Mouse (Mus musculus) left cerebral cortex, adult 8-10 months (tissue): ENCODE results near the gene Slfn8. TPM values are rescaled to one million over a fixed set of nuclear protein-coding genes. Genes with fewer than 3 reads are reported as not detected.
"Not testable (repeated sequence)": the region's sequence is repeated elsewhere in the genome, so short reads cannot be mapped to it uniquely, and the experiment has no call there.

ENCODE experiments used
- DNase-seq, 2 experiments: peaks; one replicate each; pipeline ENCODE4 v3.0.0; 2022; ENCODE audit warnings: low spot score in 2 of 2
- total RNA-seq, 4 experiments: library from RNA; stranded (reverse); gene quantifications; 2 replicates each; pipeline ENCODE4 v1.2.4; 2022

The Slfn8 gene
- 1 to 10 TPM in 2 of 4 experiments, under 1 TPM in 2; 0.74 to 2.0 (median 1.1) TPM for total RNA-seq

DNA sequence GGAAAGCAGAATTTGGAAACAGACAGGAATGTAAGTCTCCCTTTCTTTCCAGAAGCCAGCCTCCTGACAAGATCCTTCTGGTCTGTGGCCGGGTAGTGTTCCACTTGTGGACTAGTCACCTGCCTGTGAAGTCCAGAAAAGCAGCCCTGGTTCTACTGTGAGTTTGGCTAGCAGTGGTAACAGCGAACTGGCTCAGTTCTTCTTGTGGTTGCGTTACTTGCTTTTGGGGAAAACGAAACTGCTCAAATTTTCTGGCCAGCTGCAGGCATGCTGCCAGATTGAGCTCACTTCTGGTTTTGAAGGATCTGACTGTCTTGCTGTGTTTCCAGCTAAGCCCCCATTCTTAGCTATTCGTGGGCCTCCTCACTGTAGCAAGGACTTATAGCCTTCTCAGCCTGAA, at the start of gene Slfn8:
TSS of gene Slfn8 (minus strand) at position 190 of the 400 bp plus-strand sequence.
- DNase-seq = no peak

DNA sequence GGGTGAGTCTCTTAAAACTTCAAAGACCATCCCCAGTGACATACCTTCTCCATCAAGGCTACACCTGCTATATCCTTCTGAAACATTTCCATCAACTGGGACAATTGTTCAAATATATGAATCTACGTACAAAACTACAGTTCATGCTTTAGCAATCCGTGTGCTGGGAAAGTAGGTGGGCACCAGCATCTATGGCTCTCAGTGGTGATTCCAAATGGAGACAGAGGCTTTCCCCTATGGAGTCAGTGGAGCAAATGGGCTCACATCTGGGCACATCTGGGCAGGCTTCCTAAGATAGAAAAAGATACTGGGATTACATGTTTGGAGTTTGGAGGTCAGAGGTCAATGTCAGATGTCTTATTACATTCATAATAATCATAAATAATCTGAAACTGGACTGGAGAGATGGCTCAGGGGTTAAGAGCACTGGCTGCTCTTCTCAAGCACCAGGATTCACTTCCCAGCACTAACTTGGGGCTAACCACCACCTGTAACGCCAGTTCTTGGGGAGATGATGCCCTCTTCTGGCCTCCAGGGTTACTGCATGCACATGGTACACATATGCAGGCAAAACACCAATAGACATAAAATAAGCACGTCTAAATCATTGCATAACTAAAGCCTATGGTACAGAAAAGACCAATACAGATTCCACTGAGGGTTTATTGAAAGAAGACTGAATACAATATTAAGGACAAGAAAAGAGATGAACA, 47.5 kb upstream of the Slfn8 start:
- no peak for DNase-seq

DNA sequence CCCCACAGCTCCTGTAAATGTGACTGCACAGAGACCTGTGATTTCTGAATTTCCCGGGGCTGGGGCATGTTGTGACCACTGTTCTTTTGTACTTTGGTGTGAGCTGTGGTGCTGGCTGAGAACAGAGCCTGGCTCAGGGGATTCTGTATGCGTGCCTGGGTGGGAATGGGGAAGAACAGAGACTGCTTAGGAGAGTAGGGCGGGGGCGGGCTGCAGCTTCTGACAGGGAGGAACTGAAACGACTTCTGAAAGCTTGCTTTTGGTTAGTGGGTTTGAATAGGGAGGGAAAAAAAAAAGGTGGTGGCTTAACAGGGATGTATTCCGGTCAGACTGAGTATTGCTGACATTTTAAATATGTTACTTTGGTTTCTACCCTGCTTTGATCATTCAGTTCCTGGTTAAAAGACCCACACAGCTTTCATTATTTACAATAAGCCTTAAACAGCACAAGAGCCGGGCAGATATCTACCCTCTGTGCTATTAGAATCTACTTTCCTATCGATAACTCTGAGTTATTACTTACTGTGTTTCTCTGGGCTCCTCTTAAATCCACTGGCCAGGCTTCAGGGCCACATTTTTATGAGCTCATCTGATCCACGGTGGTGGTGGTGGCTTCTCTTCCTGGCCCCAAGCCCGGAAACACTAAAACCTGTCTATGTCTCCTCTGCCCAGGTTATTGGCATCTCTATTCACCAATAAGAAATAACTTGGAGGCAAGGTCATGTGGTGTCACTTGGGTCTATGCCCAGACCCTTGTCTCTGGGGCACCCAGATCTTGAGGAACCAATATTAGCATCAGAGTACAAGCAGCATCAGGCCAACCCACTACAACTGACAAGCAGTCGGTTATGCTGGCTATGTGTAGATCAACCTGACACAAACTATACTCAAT, 46.3 kb upstream of the Slfn8 start:
- no peak for DNase-seq

DNA sequence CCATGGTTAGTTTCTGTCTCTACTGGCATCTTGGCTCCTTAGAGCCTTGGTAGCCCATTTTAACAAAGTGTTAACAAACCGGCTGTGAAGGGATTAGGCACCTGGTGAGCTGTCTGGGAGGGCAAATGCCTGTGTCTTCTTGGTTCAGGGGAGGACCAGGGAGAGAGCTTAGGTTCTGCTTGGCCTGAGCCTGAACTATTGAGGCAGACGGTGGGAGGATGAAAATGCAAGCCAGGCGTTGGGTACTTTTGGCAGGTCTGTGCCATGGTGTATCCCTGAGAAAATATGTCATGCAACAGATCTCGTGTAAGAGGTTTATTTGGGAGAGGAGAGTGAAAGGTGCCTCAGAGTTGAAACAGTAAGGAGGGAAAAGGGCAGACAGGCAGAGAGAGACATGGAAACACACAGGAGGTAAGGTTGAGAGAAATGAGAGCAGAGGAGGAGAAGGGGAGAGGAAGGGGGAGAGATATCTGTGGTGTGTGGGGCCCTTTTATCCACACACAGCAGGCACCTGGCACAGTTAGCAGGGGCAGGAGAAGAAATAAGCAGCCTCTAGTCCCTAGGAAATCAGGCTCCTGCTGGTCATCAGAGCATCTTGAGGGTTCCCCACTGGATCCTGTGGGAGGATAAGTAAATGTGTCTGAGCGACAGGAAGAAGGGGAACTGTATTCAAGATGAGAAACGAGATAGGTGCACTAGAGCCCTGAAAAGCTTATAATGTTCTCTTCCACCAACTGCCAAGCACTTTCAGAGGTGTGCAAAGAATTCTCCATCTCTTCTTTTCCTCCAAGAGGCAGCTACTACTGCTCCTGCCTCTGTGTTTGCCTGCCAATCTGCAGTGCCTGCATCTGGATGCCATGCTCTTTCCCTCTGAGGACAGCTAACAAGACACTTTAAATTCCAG, 45.1 kb upstream of the Slfn8 start:
- DNase-seq = no peak

DNA sequence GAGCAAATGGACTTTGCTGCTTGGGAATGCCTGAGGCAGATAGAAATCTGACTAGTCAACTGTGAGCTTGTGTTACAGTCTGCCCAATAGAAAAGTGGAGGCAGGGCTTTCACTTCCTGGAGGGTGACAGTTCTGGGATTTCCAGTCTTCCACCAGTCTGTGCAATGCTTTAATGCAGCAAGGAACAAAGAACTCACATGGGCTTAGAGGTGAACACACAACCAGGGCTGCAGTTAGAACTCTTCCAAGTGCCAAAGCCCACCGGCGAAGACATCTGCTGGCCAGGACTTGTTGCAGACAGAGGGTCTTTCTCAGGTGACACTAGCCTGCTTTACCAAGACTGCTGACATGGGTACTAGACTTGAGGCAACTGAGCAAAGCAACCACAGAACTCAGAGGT, 44.3 kb upstream of the Slfn8 start, which contains the start of gene Slfn2:
TSS of gene Slfn2 (plus strand) at position 167 of the 400 bp plus-strand sequence.
- DNase-seq = no peak

DNA sequence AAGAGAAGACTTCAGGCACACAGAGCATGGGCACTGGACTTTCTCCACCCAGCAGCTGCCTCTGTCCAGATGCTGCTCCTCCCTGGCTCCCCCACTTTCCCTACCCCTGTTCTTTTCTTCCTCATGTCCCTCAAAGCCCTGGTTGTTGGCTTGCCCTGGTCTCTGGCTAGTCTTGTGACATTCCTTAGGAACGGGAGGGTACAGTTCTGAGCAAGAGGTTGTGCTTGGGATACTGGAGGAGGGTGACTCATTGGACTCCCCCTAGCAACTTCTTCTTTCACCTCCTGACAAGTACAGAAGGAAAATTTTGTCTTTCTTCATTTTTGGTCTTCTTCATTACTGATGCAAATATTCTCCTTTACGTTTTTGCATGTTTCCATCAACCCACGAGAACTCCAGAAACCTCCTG, 43.3 kb upstream of the Slfn8 start:
- no peak for DNase-seq

DNA sequence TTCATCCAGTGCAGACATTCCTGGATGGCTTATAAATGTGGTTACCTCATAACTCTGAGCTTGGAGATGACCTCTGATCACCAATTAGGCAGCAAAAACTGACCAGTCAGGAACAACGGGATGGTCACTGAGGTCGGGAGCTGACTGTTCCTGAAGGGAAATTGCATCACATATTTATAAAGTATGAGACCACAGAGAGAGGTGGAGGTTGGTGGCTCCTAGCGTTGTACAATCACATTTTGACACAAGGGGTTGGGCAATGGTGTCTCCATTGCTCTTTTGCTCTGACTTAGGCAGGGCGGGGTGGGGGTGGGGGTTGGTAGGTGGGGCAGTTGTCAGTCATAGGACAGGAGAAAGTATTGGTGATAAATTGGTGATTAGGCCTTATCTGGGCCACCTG, 42.5 kb upstream of the Slfn8 start:
- no peak for DNase-seq

DNA sequence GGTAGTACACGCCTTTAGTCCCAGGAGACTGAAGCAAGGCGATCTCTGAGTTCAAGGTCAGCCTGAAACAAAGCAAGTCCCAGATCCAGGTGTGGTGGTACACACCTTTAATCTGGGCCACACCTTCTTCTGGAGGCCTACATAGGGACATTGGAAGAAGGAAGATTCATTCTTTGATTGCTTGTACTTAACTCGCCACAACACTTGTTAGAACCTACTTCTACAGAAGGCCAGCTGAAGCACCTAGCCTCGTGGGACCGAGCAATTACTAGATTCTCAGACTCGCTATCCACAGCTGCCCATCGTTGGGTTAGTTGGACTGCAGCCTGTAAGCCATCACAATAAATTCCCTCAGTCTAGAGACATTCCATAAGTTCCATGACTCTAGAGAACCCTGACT, 41.2 kb upstream of the Slfn8 start:
- DNase-seq = no peak

DNA sequence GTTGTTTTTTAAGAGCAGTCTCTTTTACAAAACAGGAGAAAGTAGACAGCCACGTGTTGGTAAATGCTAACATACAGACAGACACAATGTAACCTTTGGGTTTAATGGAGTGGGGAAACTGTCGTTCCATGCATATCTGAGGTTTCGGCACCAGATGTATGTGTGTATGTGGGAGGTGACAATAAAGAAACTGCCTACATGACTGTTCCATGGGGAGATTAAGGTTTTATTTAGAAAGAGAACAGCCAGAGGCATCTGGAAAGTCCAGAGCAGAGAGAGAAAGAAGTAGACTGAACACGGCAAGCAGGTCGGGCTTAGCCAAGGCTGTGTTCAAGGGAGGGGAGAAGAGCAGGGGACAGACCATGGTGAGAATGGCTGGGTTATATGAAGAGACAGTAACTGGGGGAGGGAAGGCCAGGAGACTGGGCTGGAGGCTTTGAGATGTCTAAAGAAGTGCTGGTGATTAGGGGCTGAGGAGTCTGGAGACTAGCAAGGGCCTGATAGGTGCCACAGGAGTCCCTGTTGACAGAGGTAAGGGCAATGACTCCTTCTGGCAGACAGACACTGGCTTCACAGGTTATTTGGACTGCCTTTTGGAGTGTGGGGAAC, 39.9 kb upstream of the Slfn8 start:
- no peak for DNase-seq

DNA sequence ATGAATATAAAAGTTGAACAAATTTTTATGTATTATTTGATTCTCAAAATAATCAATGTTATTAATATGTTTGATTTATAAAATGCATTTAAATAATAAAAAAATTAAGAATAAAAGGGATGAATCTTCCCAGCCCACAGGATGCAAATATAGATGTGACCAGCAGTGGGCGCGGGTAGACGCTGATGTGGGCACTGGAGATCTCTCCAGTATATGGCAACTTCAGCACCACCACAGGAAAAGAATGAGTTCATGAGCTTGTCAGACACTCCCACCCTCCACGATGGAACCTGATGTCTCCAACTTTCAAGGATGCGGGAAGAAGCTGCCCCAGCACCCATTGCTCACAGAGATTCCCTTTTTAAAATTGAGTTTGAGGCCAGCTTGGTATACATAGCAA, 37.3 kb upstream of the Slfn8 start:
- no peak for DNase-seq

DNA sequence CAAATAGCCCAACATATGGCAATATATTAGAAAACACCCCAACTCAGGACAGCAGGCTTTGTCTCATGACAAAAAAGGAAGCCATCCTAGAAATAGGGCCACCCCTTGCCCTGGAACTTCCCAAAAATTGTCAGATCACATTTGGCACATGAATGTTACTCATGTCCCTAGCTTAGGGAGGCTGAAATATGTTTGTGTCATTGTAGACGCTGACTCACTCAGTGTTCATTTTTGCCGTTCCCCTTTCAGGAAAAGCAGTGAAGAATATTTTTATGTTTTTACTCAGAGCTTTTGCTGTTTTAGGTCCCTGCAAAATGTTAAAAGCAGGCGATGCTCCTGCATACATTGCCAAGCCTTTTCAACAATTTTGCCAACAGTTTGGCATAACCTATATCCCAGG, 25.0 kb upstream of the Slfn8 start:
- DNase-seq = no peak

DNA sequence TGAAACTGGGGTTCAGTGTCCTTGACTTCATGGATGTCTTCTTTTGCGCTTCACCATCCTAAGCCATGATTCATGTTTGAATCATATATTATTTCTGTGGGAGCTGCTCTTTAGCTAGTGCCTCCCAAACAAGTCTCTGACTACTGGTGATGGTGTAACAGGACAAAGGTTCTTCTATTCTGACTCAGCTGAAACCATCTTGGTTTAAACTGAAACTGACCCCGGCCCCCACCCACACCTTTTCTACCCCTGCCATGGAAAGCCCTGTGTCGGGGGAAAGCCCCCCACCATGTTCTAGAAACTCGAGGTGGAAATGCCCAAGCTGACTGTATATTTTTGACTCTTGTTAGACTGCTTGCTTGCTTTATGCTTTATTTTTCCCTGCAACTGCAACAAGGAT, 23.3 kb upstream of the Slfn8 start:
- DNase-seq = no peak

DNA sequence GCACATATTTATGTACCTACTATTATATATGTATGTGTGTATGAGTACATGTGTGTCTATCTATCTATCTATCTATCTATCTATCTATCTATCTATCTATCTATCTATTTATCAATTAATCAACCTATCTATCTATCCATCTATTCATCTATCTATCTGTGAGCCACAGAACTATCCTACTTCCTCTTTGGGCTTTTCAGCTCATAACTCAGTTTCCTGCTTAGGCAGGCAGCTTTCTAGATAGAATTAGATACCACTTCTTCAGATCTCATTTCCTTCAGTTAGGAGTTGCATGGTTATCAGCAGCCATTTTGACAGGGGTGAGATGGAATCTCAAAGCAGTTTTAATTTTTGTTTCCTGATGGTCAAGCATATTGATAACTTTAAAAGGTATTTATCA, 20.4 kb upstream of the Slfn8 start:
- DNase-seq = no peak

DNA sequence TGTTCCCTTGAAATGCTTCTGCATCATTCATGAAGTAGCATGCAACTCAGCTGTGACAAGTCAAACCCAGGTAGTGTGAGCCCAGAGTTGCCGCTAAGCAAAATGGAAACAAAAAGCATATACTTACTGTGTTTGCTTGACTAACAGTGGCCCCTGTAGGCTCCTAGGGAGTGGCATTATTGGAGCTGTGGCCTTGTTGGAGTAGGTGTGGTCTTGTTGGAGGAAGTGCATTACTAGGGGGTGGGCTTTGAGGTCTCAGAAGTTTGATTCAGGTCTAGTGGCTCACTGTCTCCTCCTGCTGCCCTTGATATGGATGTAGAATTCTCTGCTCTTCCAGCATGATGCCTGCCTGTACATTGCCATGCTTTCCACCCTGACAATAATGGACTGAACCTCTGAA, 19.7 kb upstream of the Slfn8 start:
- DNase-seq = no peak

DNA sequence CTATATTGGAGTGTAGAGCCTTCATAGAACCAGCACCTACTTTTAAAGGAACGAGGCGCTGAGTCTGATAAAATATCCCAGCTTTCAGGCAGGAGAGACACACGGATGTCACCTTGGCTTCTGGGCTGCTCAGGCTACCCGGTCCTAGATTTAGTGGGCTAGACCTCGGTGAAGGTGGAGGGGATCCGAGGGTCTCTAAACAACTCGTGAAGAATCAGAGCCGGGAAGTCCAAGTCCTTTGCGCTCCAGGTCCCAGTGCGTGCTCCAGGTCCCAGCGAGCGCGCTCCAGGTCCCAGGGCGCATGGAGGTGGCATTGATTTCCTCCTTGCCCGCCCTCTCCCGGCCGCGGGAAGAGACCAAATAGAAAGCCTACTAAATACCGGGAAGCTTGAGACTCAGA, 19.2 kb upstream of the Slfn8 start:
- DNase-seq = no peak

DNA sequence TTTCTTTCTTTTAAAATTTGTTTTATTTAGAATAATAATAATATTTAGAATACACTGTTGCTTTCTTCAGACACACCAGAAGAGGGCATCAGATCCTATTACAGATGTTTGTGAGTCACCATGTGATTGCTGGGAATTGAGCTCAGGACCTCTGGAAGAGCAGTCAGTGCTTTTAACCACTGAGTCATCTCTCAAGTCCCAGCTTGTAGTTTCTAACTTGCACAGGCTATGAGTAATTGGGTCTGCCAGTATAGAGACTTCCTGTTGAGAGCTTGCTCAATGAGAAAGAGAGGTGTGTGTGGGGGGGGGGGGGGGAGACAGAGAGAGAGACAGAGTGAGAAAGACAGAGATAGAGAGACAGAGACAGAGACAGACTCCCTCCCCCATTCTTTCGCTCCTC, 18.5 kb upstream of the Slfn8 start:
- DNase-seq = no peak

DNA sequence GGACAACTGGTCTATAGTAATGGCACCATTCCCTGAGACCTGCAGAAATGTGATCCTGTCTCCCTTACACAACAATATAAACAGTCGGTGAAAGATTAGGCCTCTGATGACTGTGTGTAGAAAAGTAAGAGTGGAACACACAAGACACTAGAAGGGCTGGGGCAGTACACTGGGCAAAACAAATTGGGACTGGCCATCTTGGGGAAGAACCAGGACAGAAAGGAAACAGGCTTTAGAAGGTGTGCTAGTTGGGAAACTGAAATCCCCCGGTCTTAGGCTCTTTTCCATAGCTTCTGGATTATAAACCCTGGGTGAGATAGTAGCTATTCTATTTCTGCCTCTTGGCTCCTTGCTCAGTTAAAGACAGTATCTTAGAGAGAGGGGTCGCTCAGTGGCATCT, 18.1 kb upstream of the Slfn8 start:
- not testable (repeated sequence) for DNase-seq

DNA sequence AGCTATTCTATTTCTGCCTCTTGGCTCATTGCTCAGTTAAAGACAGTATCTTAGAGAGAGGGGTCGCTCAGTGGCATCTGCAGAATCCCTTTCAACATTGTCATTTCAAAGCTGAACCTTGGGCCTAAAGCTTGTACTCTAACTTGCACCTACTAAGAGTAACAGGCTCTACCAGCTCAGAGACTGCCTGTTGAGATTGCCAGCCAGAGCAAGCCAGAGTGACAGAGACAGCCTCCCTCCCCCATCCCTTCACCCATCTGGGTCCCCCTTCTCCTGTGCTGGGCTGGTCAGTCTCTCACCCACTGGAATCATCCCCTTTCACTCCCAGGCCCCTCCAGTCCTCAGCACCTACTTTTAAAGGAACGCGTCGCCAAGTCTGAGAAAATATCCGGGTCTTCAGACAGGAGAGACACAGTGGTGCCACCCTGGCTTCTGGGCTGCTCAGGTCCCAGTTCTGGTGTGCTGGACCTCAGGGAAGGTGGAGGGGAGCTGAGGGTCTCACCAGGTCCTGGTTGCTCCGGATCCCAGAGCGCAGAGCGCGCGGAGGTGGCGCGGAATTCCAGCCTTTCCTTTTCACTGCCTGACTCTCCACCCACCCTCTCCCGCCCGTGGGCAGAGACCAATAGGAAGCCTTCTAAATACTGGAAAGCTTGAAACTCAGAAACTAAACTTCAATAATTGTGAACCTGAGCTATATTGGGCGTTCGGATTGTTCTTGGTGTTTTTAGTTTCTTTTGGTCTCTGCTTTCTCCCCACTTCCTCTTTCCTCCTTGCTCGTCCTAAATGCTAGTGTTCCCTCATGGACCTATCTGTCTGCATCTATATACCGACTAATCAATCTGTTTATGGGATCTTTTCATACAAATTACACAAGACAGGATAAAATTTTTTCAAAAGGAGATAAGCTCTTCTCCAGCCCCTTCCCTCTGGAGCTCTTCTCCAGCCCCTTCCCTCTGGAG, 770 bp downstream of the Slfn8 start:
- not testable (repeated sequence) for DNase-seq

DNA sequence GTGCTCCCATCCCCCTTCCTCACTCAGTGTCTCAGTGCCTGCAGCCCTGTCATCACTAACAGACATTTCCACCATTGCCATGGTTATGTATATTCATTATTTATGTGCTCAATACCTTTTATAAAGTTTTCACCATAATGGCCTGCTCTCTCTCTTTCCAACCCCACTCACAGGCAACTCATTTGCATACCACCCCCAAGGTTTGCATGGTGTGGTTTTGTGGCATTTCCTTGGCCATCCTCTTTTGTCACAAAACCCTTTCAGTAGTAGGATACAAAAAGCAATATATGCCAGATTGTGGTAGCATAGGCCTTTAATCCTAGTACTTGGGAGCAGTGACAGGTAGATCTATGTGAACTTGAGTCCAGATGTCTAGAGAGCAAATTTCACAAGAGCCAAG, 4.5 kb downstream of the Slfn8 start:
- DNase-seq = no peak

DNA sequence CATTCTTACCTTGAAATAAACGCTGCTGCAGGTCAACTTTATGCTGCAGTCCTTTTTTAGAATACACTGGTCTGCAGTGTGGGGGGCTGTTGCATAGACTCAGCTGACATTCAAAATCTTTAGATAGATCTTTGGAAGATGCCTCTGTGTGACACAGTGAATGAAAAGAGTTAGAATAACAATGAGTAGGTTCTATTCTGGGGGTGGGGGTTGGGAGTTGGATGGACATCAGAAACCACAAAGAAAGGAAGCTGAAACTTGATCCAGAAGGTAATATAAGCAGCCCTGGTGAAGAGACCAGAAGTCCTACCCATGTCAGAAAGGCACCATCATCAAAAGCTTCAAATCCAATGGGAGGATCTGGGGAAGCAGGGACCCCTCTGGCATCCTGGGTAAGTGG, 7.3 kb downstream of the Slfn8 start:
- no peak for DNase-seq
